Mouse (Mus musculus) limb, embryonic 14.5 days (tissue): ENCODE measurements around the gene Sptbn1. TPM values are rescaled to one million over a fixed set of nuclear protein-coding genes. Genes with fewer than 3 reads are reported as not detected.

ENCODE experiments used
- ATAC-seq: fragments of 200-750 bp; cut with Nextera tagmentation; 2 replicates; pipeline ENCODE4 v1.8.0; 2017; ENCODE audit warnings: low read depth, moderate number of reproducible peaks, moderate TSS enrichment; ENCODE audit not compliant: low FRiP score
- DNase-seq: peaks from one replicate; pipeline ENCODE4 v3.0.0-alpha.2; 2015; ENCODE audit warnings: low spot score
- H3K27ac ChIP-seq: fragments of 300-500 bp; sonication (generic); replicated peaks from 2 replicates; pipeline ENCODE4 v1.5.1; 2014; ENCODE audit warnings: low read depth, mild to moderate bottlenecking, low read length, moderate library complexity, mixed read lengths
- H3K27me3 ChIP-seq: fragments of 300-500 bp; sonication (generic); 2 replicates; pipeline ENCODE4 v1.6.1; 2014; ENCODE audit warnings: low read length, mixed read lengths; ENCODE audit not compliant: control insufficient read depth, insufficient read depth
- H3K36me3 ChIP-seq: fragments of 300-500 bp; sonication (generic); 2 replicates; pipeline ENCODE4 v1.6.1; 2014; ENCODE audit warnings: mild to moderate bottlenecking, low read length, moderate library complexity, mixed read lengths; ENCODE audit not compliant: control insufficient read depth, insufficient read depth
- H3K4me1 ChIP-seq: fragments of 300-500 bp; sonication (generic); 2 replicates; pipeline ENCODE4 v1.6.1; 2014; ENCODE audit warnings: antibody characterized with exemption, low read length, mixed read lengths; ENCODE audit not compliant: control insufficient read depth, insufficient read depth
- H3K4me2 ChIP-seq: fragments of 300-500 bp; sonication (generic); replicated peaks from 2 replicates; pipeline ENCODE4 v1.6.1; 2014; ENCODE audit warnings: low read depth, mild to moderate bottlenecking, low read length, moderate library complexity; ENCODE audit not compliant: severe bottlenecking
- H3K4me3 ChIP-seq: fragments of 300-500 bp; sonication (generic); replicated peaks from 2 replicates; pipeline ENCODE4 v1.5.1; 2014; ENCODE audit warnings: low read length
- H3K9ac ChIP-seq: fragments of 300-500 bp; sonication (generic); 2 replicates; pipeline ENCODE4 v1.6.1; 2014; ENCODE audit warnings: mild to moderate bottlenecking, low read depth, low read length, moderate library complexity; ENCODE audit not compliant: severe bottlenecking
- H3K9me3 ChIP-seq: fragments of 300-500 bp; sonication (generic); 2 replicates; pipeline ENCODE4 v1.6.1; 2016; ENCODE audit warnings: low read length; ENCODE audit not compliant: control insufficient read depth
- POLR2A ChIP-seq: fragments of 200-500 bp; IDR thresholded peaks from 2 replicates; pipeline ENCODE4 v1.8.0; 2012; ENCODE audit warnings: inconsistent platforms, mild to moderate bottlenecking, moderate library complexity, borderline replicate concordance; ENCODE audit not compliant: insufficient read depth, insufficient read length; ENCODE audit errors: extremely low read depth
- WGBS: fragments of 180-500 bp; shearing (Covaris S2); extraction: QIAGEN DNeasy Blood & Tissue Kit; methylation state at CpG from one replicate; pipeline ENCODE4 v1.1.7; 2014; 5-methylcytosine and 5-hydroxymethylcytosine counted together
- polyA plus RNA-seq, 2 experiments: library from polyadenylated mRNA; depleted of rRNA in 1 of 2; stranded (reverse) in 1 of 2; unstranded in 1 of 2; fragments of >200 nt; fragmentation: Nextera tagmentation in 1 of 2; extraction: Ambion mirVana in 1 of 2; gene quantifications; 2 replicates each; pipeline versions ENCODE4 v1.2.1 to v1.2.3; 2012 to 2014

Gene Sptbn1
- polyA plus RNA-seq, 2 experiments: 101 to 120 TPM

DNA sequence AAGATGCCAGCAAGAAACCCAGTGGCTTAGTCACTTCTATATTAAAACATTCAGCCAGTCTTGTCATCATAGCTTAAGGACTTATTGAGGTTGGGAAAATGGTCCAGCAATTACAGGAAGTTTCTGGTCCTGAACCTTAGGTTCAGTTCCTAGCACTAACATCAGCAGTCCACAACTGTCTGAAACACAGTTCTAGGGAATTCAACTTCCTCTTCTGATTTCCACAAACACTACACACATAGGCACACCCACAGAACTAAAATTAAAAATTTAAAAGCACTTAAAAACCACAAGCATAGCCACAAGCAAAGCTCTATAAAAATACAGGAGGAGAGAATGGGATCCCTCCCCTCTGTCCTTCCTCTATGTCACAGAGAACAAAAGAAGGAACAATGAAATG, 43.4 kb downstream of the Sptbn1 start:
- H3K9ac ChIP-seq: no peak overlapping the region
- ATAC-seq: no peak
- no peak for TF ChIP-seq POLR2A

DNA sequence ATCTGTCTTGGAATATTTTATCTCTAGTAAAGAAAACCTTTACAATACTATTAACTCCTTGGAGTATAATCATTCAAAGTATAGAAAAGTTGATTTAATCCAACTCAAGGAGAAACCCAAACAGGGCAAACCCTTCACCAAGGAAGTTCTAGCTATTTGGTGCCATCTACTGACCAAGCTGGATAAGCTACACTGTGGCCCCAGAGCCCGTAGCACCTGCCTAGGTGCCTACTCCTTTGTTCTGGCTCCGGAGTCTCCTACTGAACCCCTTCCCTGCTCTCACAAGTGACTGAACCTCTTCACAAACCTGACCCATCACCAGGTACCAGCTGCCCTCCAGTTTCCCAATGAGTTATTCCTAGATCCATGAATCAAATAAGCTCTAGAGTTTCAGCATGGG, 45.3 kb downstream of the Sptbn1 start:
- 43% methylated on average over 2 of the region's 2 CpGs for WGBS
- no peak overlapping the region for H3K9ac ChIP-seq
- no peaks in the 10 kb centered on the region for H3K9me3 ChIP-seq
- H3K36me3 ChIP-seq: peaks cover 18% of the 10 kb centered on the region
- H3K4me3 ChIP-seq: no peak overlapping the region
- peaks cover 3% of the 10 kb centered on the region; the same call in 1 of the 2 replicates for H3K4me1 ChIP-seq
- no peak overlapping the region for H3K27ac ChIP-seq
- no peak for TF ChIP-seq POLR2A
- no peaks in the 10 kb centered on the region for H3K27me3 ChIP-seq
- no peak for ATAC-seq
- DNase-seq: no peak
- H3K4me2 ChIP-seq: no peak overlapping the region

More for the DNA sequence above, 43.4 kb downstream of the Sptbn1 start:
- H3K27ac ChIP-seq: no peak overlapping the region
- H3K4me2 ChIP-seq: no peak overlapping the region
- no peaks in the 10 kb centered on the region for H3K9me3 ChIP-seq
- H3K4me3 ChIP-seq: no peak overlapping the region
- no peak for DNase-seq
- no peaks in the 10 kb centered on the region for H3K27me3 ChIP-seq
- peaks cover 3% of the 10 kb centered on the region; the same call in 1 of the 2 replicates for H3K4me1 ChIP-seq
- peaks cover 3% of the 10 kb centered on the region for H3K36me3 ChIP-seq

DNA sequence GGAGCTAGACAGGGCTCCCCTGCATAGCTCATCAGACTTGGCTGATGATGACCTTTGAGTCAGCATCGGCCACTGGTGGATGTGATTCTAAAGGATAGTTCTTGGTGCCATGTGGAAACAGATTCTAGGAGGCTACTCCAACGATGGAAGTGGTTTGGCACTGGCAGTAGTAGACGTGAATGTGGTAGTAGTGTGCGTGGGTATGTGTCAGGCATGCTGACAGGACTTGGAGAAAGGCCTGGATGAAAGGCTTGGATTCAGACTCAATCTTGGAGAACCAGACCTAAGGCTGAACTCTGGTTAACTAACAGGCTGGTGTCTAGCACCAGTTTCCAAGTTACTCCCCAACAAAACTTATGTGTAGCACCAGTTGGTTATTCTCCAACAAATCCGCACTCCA, 46.9 kb downstream of the Sptbn1 start:
- H3K36me3 ChIP-seq: peaks cover 22% of the 10 kb centered on the region
- H3K4me2 ChIP-seq: no peak overlapping the region
- no peak overlapping the region for H3K9ac ChIP-seq
- H3K4me1 ChIP-seq: peaks cover 3% of the 10 kb centered on the region; the same call in 1 of the 2 replicates
- TF ChIP-seq POLR2A: no peak
- DNase-seq (no peak), ATAC-seq (no peak)
- no peaks in the 10 kb centered on the region for H3K9me3 ChIP-seq
- H3K4me3 ChIP-seq: no peak overlapping the region
- H3K27ac ChIP-seq: no peak overlapping the region; the same call in 1 of the 2 replicates
- 80% methylated on average over 5 of the region's 5 CpGs for WGBS
- H3K27me3 ChIP-seq: no peaks in the 10 kb centered on the region

DNA sequence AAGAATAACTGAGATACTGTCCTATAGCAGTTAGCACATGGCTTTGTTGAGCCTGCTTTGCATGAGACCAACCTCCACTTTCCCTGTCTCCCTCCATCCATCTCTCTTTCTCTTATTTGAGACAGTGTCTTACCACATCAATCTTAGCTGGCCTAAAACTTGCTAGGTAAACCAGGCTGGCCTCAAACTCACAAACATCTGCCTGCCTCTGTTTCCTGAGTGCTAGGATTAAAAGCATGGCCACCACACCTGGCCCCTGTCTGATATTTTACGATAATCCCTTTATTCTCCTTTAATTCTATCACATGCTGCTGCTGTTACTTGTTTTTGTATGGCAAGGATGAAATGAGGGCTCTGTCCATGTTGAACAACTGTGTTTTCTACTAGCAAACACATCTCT, 49.6 kb downstream of the Sptbn1 start:
- no peaks in the 10 kb centered on the region for H3K9me3 ChIP-seq
- H3K27ac ChIP-seq: no peak overlapping the region
- H3K4me3 ChIP-seq: no peak overlapping the region
- H3K4me1 ChIP-seq: peaks cover 3% of the 10 kb centered on the region; the same call in 1 of the 2 replicates
- DNase-seq (no peak), ATAC-seq (no peak)
- no peaks in the 10 kb centered on the region for H3K27me3 ChIP-seq
- no peak overlapping the region for H3K9ac ChIP-seq
- peaks cover 26% of the 10 kb centered on the region for H3K36me3 ChIP-seq
- TF ChIP-seq POLR2A: no peak
- H3K4me2 ChIP-seq: no peak overlapping the region
- 85% methylated on average over 1 of the region's 1 CpGs for WGBS

DNA sequence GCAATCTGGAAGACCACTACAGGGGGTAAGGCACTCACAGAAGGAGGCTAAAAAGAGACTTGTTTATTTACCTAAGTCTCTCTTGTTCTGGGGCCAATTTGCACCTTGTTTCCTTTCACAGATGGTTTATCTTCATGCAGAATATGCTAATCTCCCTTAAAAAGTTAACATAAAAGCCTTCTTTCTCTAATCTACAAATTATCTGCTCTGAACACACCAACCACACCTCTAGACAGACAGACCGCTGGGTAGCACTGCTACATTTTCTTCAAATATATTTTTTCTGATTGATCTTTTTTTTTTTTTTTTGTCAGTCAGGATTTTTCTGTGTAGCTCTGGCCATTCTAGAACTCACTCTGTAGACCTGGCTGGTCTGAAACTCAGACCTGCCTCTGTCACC, 50.5 kb downstream of the Sptbn1 start:
- no peak overlapping the region for H3K4me3 ChIP-seq
- no peaks in the 10 kb centered on the region for H3K27me3 ChIP-seq
- no peak for DNase-seq
- H3K9me3 ChIP-seq: no peaks in the 10 kb centered on the region
- H3K4me2 ChIP-seq: no peak overlapping the region
- no peak for TF ChIP-seq POLR2A
- H3K36me3 ChIP-seq: peaks cover 26% of the 10 kb centered on the region
- no peak for ATAC-seq
- H3K27ac ChIP-seq: no peak overlapping the region
- no peak overlapping the region for H3K9ac ChIP-seq
- 75% methylated on average over 1 of the region's 1 CpGs for WGBS
- peaks cover 5% of the 10 kb centered on the region for H3K4me1 ChIP-seq
